Mouse (Mus musculus): Measurements from ENCODE around the gene Smyd3. TPM values are rescaled to one million over a fixed set of nuclear protein-coding genes. Genes with fewer than 3 reads are reported as not detected.

Smyd3 gene
- polyA plus RNA-seq, 1 experiment from 2014 or later, result 18.3 TPM

DNA sequence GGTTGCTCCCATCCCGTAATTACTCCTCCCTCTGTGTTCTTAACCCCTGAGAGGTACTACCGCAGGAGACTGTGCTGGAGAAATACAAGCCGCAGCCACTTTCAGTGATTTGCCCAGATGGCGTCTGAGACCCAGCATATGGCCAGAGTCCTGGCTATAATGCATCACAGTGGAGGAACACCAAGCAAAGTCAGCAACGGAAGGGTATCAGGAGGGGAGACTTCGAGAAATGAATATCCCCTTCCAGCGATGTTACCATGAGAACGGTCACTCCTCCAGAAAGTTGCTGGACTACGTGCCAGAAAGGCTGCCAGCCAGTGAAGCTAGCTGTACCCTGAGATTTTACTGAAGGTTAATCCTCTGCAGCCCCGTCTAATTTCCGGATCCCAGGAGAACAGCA is 325.1 kb downstream of the Smyd3 start:
- H3K4me3 ChIP-seq (replicated peaks; ENCODE audit: low read depth, low read length), result no peak overlapping the region
- no peak for TF ChIP-seq CTCF (IDR thresholded peaks at IDR 0.05; ENCODE audit: low read depth)
- ATAC-seq (replicated peaks; ENCODE audit: low FRiP score, low read depth), result no peak
- H3K27ac ChIP-seq, result no peak overlapping the region
- DNase-seq (ENCODE audit: low spot score), result peak; percentile 73
- H3K27me3 ChIP-seq (ENCODE audit: insufficient read depth, low read length), result no peaks in the 10 kb centered on the region
- H3K9me3 ChIP-seq (replicated peaks; ENCODE audit: low read length), result no peaks in the 10 kb centered on the region
- H3K9ac ChIP-seq (ENCODE audit: low read depth, low read length), result no peak overlapping the region
- H3K4me2 ChIP-seq (ENCODE audit: low read length), result no peak overlapping the region
- no peaks in the 10 kb centered on the region for H3K36me3 ChIP-seq (ENCODE audit: insufficient read depth, low read length)
- 53% methylated on average over 11 of the region's 11 CpGs for WGBS
- H3K4me1 ChIP-seq (replicated peaks; ENCODE audit: insufficient read depth, low read length), result 0 out of 2 replicates have a peak, but pooled peaks cover 3% of the 10 kb centered on the region

DNA sequence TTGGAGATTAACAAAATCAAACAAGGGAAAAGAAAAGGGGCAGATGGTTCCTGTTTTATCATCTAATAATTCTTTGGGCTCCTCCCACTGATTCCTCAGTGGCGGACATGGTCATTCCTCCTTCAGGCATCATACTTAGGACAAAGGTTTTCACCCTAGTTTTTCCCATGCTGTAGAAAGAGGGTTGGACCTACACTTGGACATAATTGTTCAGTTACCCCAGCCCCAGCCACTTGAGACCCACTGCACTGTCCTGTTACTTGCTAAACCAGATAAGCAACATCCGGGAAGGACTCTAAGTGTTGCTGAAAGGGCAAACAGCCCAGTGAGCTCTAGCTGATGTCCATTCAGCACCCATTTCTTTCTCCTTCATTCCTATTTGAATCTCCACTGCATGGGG is 327.0 kb downstream of the Smyd3 start:
- no peaks in the 10 kb centered on the region for H3K4me1 ChIP-seq (replicated peaks; ENCODE audit: insufficient read depth, low read length)
- no peaks in the 10 kb centered on the region for H3K9me3 ChIP-seq (replicated peaks; ENCODE audit: low read length)
- ATAC-seq (replicated peaks; ENCODE audit: low FRiP score, low read depth), result no peak
- no peak overlapping the region for H3K4me2 ChIP-seq (ENCODE audit: low read length)
- no peak overlapping the region for H3K9ac ChIP-seq (ENCODE audit: low read depth, low read length)
- WGBS, result 70% methylated on average over 2 of the region's 2 CpGs
- no peak overlapping the region for H3K27ac ChIP-seq
- H3K36me3 ChIP-seq (ENCODE audit: insufficient read depth, low read length), result no peaks in the 10 kb centered on the region
- no peak for DNase-seq (ENCODE audit: low spot score)
- no peak for TF ChIP-seq CTCF (IDR thresholded peaks at IDR 0.05; ENCODE audit: low read depth)
- no peaks in the 10 kb centered on the region for H3K27me3 ChIP-seq (ENCODE audit: insufficient read depth, low read length)
- H3K4me3 ChIP-seq (replicated peaks; ENCODE audit: low read depth, low read length), result no peak overlapping the region

- Histone ChIP-seq H3K4me3 (replicated peaks; ENCODE audit: low read depth, low read length) (no peak overlapping the region), H3K9me3 (replicated peaks; ENCODE audit: low read length) (no peaks in the 10 kb centered on the region), H3K36me3 (ENCODE audit: insufficient read depth, low read length) (no peaks in the 10 kb centered on the region), H3K4me2 (ENCODE audit: low read length) (no peak overlapping the region), H3K27ac (no peak overlapping the region), H3K4me1 (replicated peaks; ENCODE audit: insufficient read depth, low read length) (no peaks in the 10 kb centered on the region; the same call in 1 of the 2 replicates), H3K9ac (ENCODE audit: low read depth, low read length) (no peak overlapping the region), H3K27me3 (ENCODE audit: insufficient read depth, low read length) (no peaks in the 10 kb centered on the region)
- WGBS, result 86% methylated on average over 3 of the region's 3 CpGs
- no peak for TF ChIP-seq CTCF (IDR thresholded peaks at IDR 0.05; ENCODE audit: low read depth)
- no peak for DNase-seq (ENCODE audit: low spot score)
- ATAC-seq (replicated peaks; ENCODE audit: low FRiP score, low read depth), result no peak
These were observed 330.7 kb downstream of the Smyd3 start for GRCm38 (mm10) chr1:179187171-179187570.

- TF ChIP-seq CTCF (IDR thresholded peaks at IDR 0.05; ENCODE audit: low read depth), result no peak
- ATAC-seq (replicated peaks; ENCODE audit: low FRiP score, low read depth), result no peak
- WGBS, result 76% methylated on average over 4 of the region's 4 CpGs
- DNase-seq (ENCODE audit: low spot score), result no peak
- Histone ChIP-seq H3K9me3 (replicated peaks; ENCODE audit: low read length) (no peaks in the 10 kb centered on the region), H3K4me2 (ENCODE audit: low read length) (no peak overlapping the region), H3K27me3 (ENCODE audit: insufficient read depth, low read length) (no peaks in the 10 kb centered on the region), H3K4me1 (replicated peaks; ENCODE audit: insufficient read depth, low read length) (no peaks in the 10 kb centered on the region; the same call in 1 of the 2 replicates), H3K9ac (ENCODE audit: low read depth, low read length) (no peak overlapping the region), H3K36me3 (ENCODE audit: insufficient read depth, low read length) (no peaks in the 10 kb centered on the region), H3K27ac (no peak overlapping the region), H3K4me3 (replicated peaks; ENCODE audit: low read depth, low read length) (no peak overlapping the region)
These were observed 333.2 kb downstream of the Smyd3 start for GRCm38 (mm10) chr1:179184631-179185030.

DNA sequence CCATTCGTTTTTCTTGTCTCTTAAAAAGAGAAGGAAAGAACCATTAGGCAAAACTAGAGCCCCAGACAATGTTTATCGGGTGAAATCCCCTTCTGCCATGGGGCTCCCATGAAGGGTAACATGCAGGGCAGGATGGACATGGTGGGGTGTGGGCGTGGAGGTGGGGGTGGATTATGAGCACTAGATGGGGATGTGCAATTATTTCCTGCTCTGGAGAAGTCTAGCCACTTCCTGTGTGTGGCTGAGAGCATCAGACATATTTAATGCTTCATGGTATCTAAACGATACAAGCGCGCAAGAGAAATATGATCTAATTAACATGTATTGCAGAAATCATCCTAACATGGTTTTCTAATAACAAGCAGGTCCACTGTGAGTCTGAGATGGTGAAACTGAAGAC is 334.3 kb downstream of the Smyd3 start:
- H3K9ac ChIP-seq (ENCODE audit: low read depth, low read length), result no peak overlapping the region
- 65% methylated on average over 6 of the region's 6 CpGs for WGBS
- H3K4me2 ChIP-seq (ENCODE audit: low read length), result no peak overlapping the region
- no peaks in the 10 kb centered on the region; the same call in 1 of the 2 replicates for H3K4me1 ChIP-seq (replicated peaks; ENCODE audit: insufficient read depth, low read length)
- no peak for DNase-seq (ENCODE audit: low spot score)
- H3K36me3 ChIP-seq (ENCODE audit: insufficient read depth, low read length), result no peaks in the 10 kb centered on the region
- H3K9me3 ChIP-seq (replicated peaks; ENCODE audit: low read length), result no peaks in the 10 kb centered on the region
- TF ChIP-seq CTCF (IDR thresholded peaks at IDR 0.05; ENCODE audit: low read depth), result no peak
- no peak for ATAC-seq (replicated peaks; ENCODE audit: low FRiP score, low read depth)
- H3K27ac ChIP-seq, result no peak overlapping the region
- no peak overlapping the region for H3K4me3 ChIP-seq (replicated peaks; ENCODE audit: low read depth, low read length)
- H3K27me3 ChIP-seq (ENCODE audit: insufficient read depth, low read length), result no peaks in the 10 kb centered on the region

- H3K4me3 ChIP-seq (replicated peaks; ENCODE audit: low read depth, low read length), result no peak overlapping the region
- no peak overlapping the region for H3K9ac ChIP-seq (ENCODE audit: low read depth, low read length)
- no peaks in the 10 kb centered on the region; the same call in 1 of the 2 replicates for H3K4me1 ChIP-seq (replicated peaks; ENCODE audit: insufficient read depth, low read length)
- 63% methylated on average over 3 of the region's 3 CpGs for WGBS
- H3K36me3 ChIP-seq (ENCODE audit: insufficient read depth, low read length), result no peaks in the 10 kb centered on the region
- no peak for TF ChIP-seq CTCF (IDR thresholded peaks at IDR 0.05; ENCODE audit: low read depth)
- H3K4me2 ChIP-seq (ENCODE audit: low read length), result no peak overlapping the region
- H3K9me3 ChIP-seq (replicated peaks; ENCODE audit: low read length), result no peaks in the 10 kb centered on the region
- ATAC-seq (replicated peaks; ENCODE audit: low FRiP score, low read depth), result no peak
- DNase-seq (ENCODE audit: low spot score), result no peak
- H3K27ac ChIP-seq, result no peak overlapping the region
- no peaks in the 10 kb centered on the region for H3K27me3 ChIP-seq (ENCODE audit: insufficient read depth, low read length)
These were observed 337.3 kb downstream of the Smyd3 start for GRCm38 (mm10) chr1:179180546-179180945.
